Mouse (Mus musculus) MEL (cell line): ENCODE measurements around the gene Rnf207. TPM values are rescaled to one million over a fixed set of nuclear protein-coding genes. Genes with fewer than 3 reads are reported as not detected.

Experiments used
- DNase-seq: peaks from one replicate; pipeline ENCODE4 v3.0.0; 2011; ENCODE audit warnings: low read depth, low spot score
- H3K27ac ChIP-seq: 2 replicates; pipeline ENCODE4 v1.5.1; 2012; ENCODE audit warnings: low read depth, mild to moderate bottlenecking, control low read depth, low read length, moderate library complexity; ENCODE audit not compliant: control insufficient read depth
- H3K27me3 ChIP-seq, 2 experiments: fragments of 150-350 bp in 1 of 2; sonication (generic) in 1 of 2; 2 replicates each; pipeline ENCODE4 v1.6.1; 2012; ENCODE audit warnings: low read length in 2 of 2, mild to moderate bottlenecking in 2 of 2, improper control_type of control experiment in 1 of 2, moderate library complexity in 1 of 2; ENCODE audit not compliant: insufficient read depth in 2 of 2, control insufficient read depth in 1 of 2
- H3K36me3 ChIP-seq, 2 experiments: 2 replicates each; pipeline ENCODE4 v1.6.1; 2012 to 2014; ENCODE audit warnings: low read length in 2 of 2, improper control_type of control experiment in 1 of 2, inconsistent platforms in 1 of 2, mild to moderate bottlenecking in 1 of 2; ENCODE audit not compliant: insufficient read depth in 2 of 2, control insufficient read depth in 1 of 2
- H3K4me1 ChIP-seq, 2 experiments: fragments of 150-350 bp in 1 of 2; sonication (generic) in 1 of 2; 2 replicates each; pipeline ENCODE4 v1.6.1; 2012; ENCODE audit warnings: low read length in 2 of 2, improper control_type of control experiment in 1 of 2, mild to moderate bottlenecking in 1 of 2; ENCODE audit not compliant: insufficient read depth in 2 of 2, control insufficient read depth in 1 of 2
- H3K4me3 ChIP-seq, 2 experiments: fragments of 150-350 bp in 1 of 2; sonication (generic) in 1 of 2; 2 replicates each; pipeline ENCODE4 v1.5.1; 2012; ENCODE audit warnings: low read depth in 2 of 2, low read length in 2 of 2, mild to moderate bottlenecking in 2 of 2, moderate library complexity in 2 of 2, control low read depth in 1 of 2, improper control_type of control experiment in 1 of 2; ENCODE audit not compliant: control insufficient read depth in 1 of 2, insufficient read depth in 1 of 2
- H3K79me2 ChIP-seq: 2 replicates; pipeline ENCODE4 v1.6.1; 2012; ENCODE audit warnings: mild to moderate bottlenecking, low read length, moderate library complexity; ENCODE audit not compliant: control insufficient read depth, poor library complexity, insufficient read depth
- H3K9ac ChIP-seq: 2 replicates; pipeline ENCODE4 v1.6.1; 2012; ENCODE audit warnings: low read depth, mild to moderate bottlenecking, control low read depth, low read length, moderate library complexity; ENCODE audit not compliant: control insufficient read depth, poor library complexity, severe bottlenecking
- H3K9me3 ChIP-seq: fragments of 150-350 bp; sonication (generic); replicated peaks from 2 replicates; pipeline ENCODE4 v1.6.1; 2012; ENCODE audit warnings: mild to moderate bottlenecking, low read length, improper control_type of control experiment, moderate library complexity; ENCODE audit not compliant: insufficient read depth
- BHLHE40 ChIP-seq: IDR thresholded peaks from 2 replicates; pipeline ENCODE4 v1.6.1; 2012; ENCODE audit warnings: low read depth, mild to moderate bottlenecking, inconsistent platforms, low read length, improper control_type of control experiment, borderline replicate concordance
- CTCF ChIP-seq, 3 experiments: IDR thresholded peaks in 2 of 3; conservative IDR thresholded peaks in 1 of 3; 2 replicates each; pipeline ENCODE4 v1.5.1; 2011 to 2012; ENCODE audit warnings: low read length in 3 of 3, low read depth in 2 of 3, mild to moderate bottlenecking in 2 of 3, improper control_type of control experiment in 1 of 3, inconsistent platforms in 1 of 3, mixed read lengths in 1 of 3, moderate library complexity in 1 of 3; ENCODE audit not compliant: control insufficient read depth in 1 of 3, insufficient read depth in 1 of 3, poor library complexity in 1 of 3, severe bottlenecking in 1 of 3
- E2F4 ChIP-seq: IDR thresholded peaks from 2 replicates; pipeline ENCODE4 v1.6.1; 2011; ENCODE audit warnings: low read depth, low read length, improper control_type of control experiment, borderline replicate concordance
- ELF1 ChIP-seq: IDR thresholded peaks from 2 replicates; pipeline ENCODE4 v1.6.1; 2014; ENCODE audit warnings: low read depth, mild to moderate bottlenecking, inconsistent platforms, low read length, improper control_type of control experiment, moderate library complexity
- GABPA ChIP-seq: IDR thresholded peaks from 2 replicates; pipeline ENCODE4 v1.6.1; 2012; ENCODE audit warnings: low read depth, mild to moderate bottlenecking, inconsistent platforms, low read length, improper control_type of control experiment, moderate library complexity
- GATA1 ChIP-seq: IDR thresholded peaks from 2 replicates; pipeline ENCODE4 v1.6.1; 2011; ENCODE audit warnings: low read depth, low read length, improper control_type of control experiment
- JUND ChIP-seq: IDR thresholded peaks from 2 replicates; pipeline ENCODE4 v1.6.1; 2011; ENCODE audit warnings: low read depth, mild to moderate bottlenecking, improper control_type of control experiment, low read length
- MAFK ChIP-seq: IDR thresholded peaks from 2 replicates; pipeline ENCODE4 v1.6.1; 2011; ENCODE audit warnings: low read depth, mild to moderate bottlenecking, low read length, improper control_type of control experiment, borderline replicate concordance
- MAX ChIP-seq: IDR thresholded peaks from 2 replicates; pipeline ENCODE4 v1.6.1; 2011; ENCODE audit warnings: low read length, improper control_type of control experiment
- MAZ ChIP-seq: IDR thresholded peaks from 2 replicates; pipeline ENCODE4 v1.6.1; 2012; ENCODE audit warnings: low read depth, mild to moderate bottlenecking, inconsistent platforms, low read length, improper control_type of control experiment
- MXI1 ChIP-seq: IDR thresholded peaks from 2 replicates; pipeline ENCODE4 v1.6.1; 2011; ENCODE audit warnings: mild to moderate bottlenecking, low read depth, low read length, improper control_type of control experiment
- MYC ChIP-seq: IDR thresholded peaks from 2 replicates; pipeline ENCODE4 v1.6.1; 2011; ENCODE audit warnings: low read depth, mild to moderate bottlenecking, low read length, improper control_type of control experiment, moderate library complexity
- POLR2A ChIP-seq, 2 experiments: IDR thresholded peaks; 2 replicates each; pipeline ENCODE4 v1.6.1; 2011 to 2012; ENCODE audit warnings: low read length in 2 of 2, mild to moderate bottlenecking in 2 of 2, control low read depth in 1 of 2, improper control_type of control experiment in 1 of 2, low read depth in 1 of 2, moderate library complexity in 1 of 2; ENCODE audit not compliant: control insufficient read depth in 1 of 2, insufficient read depth in 1 of 2, poor library complexity in 1 of 2
- SMC3 ChIP-seq: IDR thresholded peaks from 2 replicates; pipeline ENCODE4 v1.6.1; 2011; ENCODE audit warnings: low read depth, low read length, improper control_type of control experiment
- TAL1 ChIP-seq: IDR thresholded peaks from 2 replicates; pipeline ENCODE4 v1.6.1; 2012; ENCODE audit warnings: mild to moderate bottlenecking, inconsistent platforms, low read length, moderate library complexity, mixed read lengths
- TBP ChIP-seq: IDR thresholded peaks from 2 replicates; pipeline ENCODE4 v1.8.0; 2011; ENCODE audit warnings: low read depth, low read length, improper control_type of control experiment
- ZC3H11A ChIP-seq: IDR thresholded peaks from 2 replicates; pipeline ENCODE4 v1.6.1; 2012; ENCODE audit warnings: low read depth, mild to moderate bottlenecking, inconsistent platforms, low read length, improper control_type of control experiment
- ZKSCAN1 ChIP-seq: IDR thresholded peaks from 2 replicates; pipeline ENCODE4 v1.6.1; 2012; ENCODE audit warnings: low read depth, mild to moderate bottlenecking, inconsistent platforms, low read length, improper control_type of control experiment, moderate library complexity
- ZMIZ1 ChIP-seq: IDR thresholded peaks from 2 replicates; pipeline ENCODE4 v1.6.1; 2012; ENCODE audit warnings: low read depth, mild to moderate bottlenecking, inconsistent platforms, low read length, improper control_type of control experiment, moderate library complexity
- polyA plus RNA-seq, 2 experiments: library from polyadenylated mRNA; stranded (reverse) in 1 of 2; unstranded in 1 of 2; fragments of >175 nt in 1 of 2; fragments of >200 nt in 1 of 2; gene quantifications; 2 replicates each; pipeline versions ENCODE4 v1.2.1 to v1.2.4; 2012; ENCODE audit warnings: low replicate concordance in 2 of 2, low read depth in 1 of 2; ENCODE audit not compliant: insufficient read length in 2 of 2, insufficient read depth in 1 of 2, missing spikeins in 1 of 2
- total RNA-seq: library from RNA; depleted of rRNA; stranded (reverse); fragments of 300-350 nt; gene quantifications from 2 replicates; pipeline ENCODE4 v1.2.3, GENCODE M21; 2012

The Rnf207 gene
- total and polyA plus RNA-seq, 3 experiments: 0.36 TPM; not detected in 2

DNA sequence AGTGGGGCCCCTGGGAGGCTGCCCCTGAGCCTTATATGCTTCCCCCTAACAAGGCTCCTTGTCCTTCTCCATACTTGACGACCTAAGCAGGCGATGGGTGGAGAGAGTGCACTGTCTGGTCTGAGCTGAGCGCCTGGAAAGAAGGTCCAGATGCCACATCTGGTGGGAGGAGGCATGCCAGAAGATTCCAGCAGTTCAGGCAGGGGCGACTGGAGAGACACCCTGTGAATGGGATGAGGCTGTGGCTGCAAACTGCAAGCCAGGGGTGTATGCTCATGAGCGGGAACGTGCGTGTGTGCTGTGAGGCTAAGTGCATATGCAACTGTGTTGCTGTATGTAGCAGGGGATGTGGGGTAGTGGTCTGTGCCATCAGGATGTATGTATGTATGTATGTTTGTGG lies 46.8 kb downstream of the Rnf207 start:
- no peaks in the 10 kb centered on the region for H3K4me1 ChIP-seq
- no peak overlapping the region for H3K4me3 ChIP-seq
- H3K9me3 ChIP-seq: no peaks in the 10 kb centered on the region
- no peaks in the 10 kb centered on the region for H3K79me2 ChIP-seq
- TF ChIP-seq TAL1 (no peak), JUND (no peak), TBP (no peak), ZKSCAN1 (no peak), GATA1 (no peak), MAFK (no peak), BHLHE40 (no peak), MXI1 (no peak), ELF1 (no peak), ZMIZ1 (no peak), CTCF (IDR thresholded peaks at IDR 0.05 in 2 of 3, conservative IDR thresholded peaks at IDR 0.05 in 1 of 3; ENCODE audit: control insufficient read depth in 1 of 3, insufficient read depth in 1 of 3, low read depth in 2 of 3, low read length in 3 of 3, poor library complexity in 1 of 3, severe bottlenecking in 1 of 3) (no peak), E2F4 (no peak), MYC (no peak)
- no peak overlapping the region for H3K9ac ChIP-seq
- no peak overlapping the region for H3K27ac ChIP-seq
- no peaks in the 10 kb centered on the region for H3K27me3 ChIP-seq
- no peaks in the 10 kb centered on the region for H3K36me3 ChIP-seq
- no peak for DNase-seq

DNA sequence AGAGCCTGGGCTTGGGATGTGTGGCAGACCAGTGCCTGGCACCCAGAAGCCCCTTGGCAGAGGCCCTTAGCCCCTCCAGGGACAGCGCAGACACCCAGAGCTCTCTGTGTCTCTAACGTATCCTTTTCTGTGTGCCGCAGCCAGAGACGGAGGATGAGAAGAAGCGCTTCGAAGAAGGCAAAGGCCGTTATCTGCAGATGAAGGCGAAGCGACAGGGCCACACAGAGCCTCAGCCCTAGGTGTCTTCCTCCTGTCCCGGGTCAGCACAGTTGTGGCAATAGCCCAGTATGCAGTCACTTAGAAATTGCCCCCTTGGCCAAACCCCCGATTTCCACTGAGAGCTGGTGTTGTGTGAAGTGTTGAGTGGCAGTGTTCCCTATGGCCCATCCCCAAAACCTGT lies 47.5 kb downstream of the Rnf207 start:
- H3K36me3 ChIP-seq: no peaks in the 10 kb centered on the region
- H3K27ac ChIP-seq: no peak overlapping the region
- H3K4me3 ChIP-seq: no peak overlapping the region

More for the DNA sequence above, 47.5 kb downstream of the Rnf207 start:
- Histone ChIP-seq H3K27me3 (no peaks in the 10 kb centered on the region), H3K4me1 (no peaks in the 10 kb centered on the region), H3K79me2 (no peaks in the 10 kb centered on the region), H3K9ac (no peak overlapping the region), H3K9me3 (no peaks in the 10 kb centered on the region)
- no peak for DNase-seq
- TF ChIP-seq ZC3H11A (no peak), TAL1 (no peak), GABPA (no peak), POLR2A (IDR thresholded peaks at IDR 0.05; ENCODE audit: control insufficient read depth in 1 of 2, insufficient read depth in 1 of 2, low read depth in 1 of 2, low read length in 2 of 2, poor library complexity in 1 of 2) (no peak), SMC3 (no peak), JUND (no peak), MAFK (no peak), MAX (no peak), MAZ (no peak), MXI1 (no peak), CTCF (IDR thresholded peaks at IDR 0.05 in 2 of 3, conservative IDR thresholded peaks at IDR 0.05 in 1 of 3; ENCODE audit: control insufficient read depth in 1 of 3, insufficient read depth in 1 of 3, low read depth in 2 of 3, low read length in 3 of 3, poor library complexity in 1 of 3, severe bottlenecking in 1 of 3) (no peak), ZMIZ1 (no peak)
